Mouse (Mus musculus): Measurements from ENCODE around the gene Mta2. TPM values are rescaled to one million over a fixed set of nuclear protein-coding genes. Genes with fewer than 3 reads are reported as not detected.

Gene Mta2
- total and polyA plus RNA-seq, 3 experiments = 116 to 171 (median 167) TPM

DNA sequence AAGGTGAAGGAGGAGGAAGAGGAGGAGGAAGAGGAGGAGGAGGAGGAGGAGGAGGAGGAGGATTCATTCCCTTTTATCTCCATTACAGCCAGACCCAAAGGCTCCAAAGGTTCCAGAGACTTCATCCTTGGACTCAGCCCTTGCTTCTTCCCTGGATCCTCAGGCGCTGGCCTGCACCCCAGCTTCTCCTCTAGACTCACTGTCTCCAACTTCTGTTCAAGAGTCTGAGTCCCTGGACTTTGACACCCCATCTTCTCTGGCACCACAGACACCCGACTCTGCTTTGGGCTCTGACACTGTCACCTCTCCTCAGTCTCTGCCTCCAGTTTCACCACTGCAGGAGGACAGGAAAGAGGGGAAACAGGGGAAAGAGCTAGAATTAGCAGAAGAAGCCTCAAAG is 20.6 kb downstream of the Mta2 start:
- Histone ChIP-seq H3K9me3 (replicated peaks; ENCODE audit: insufficient read depth, low read length) (no peaks in the 10 kb centered on the region), H3K27me3 (ENCODE audit: control insufficient read depth in 1 of 2, insufficient read depth in 2 of 2, low read length in 2 of 2) (no peaks in the 10 kb centered on the region), H3K4me3 (ENCODE audit: control insufficient read depth in 1 of 2, insufficient read depth in 1 of 2, low read depth in 2 of 2, low read length in 2 of 2) (no peak overlapping the region), H3K9ac (ENCODE audit: control insufficient read depth, low read depth, low read length, poor library complexity, severe bottlenecking) (no peak overlapping the region), H3K36me3 (ENCODE audit: control insufficient read depth in 1 of 2, insufficient read depth in 2 of 2, low read length in 2 of 2) (peaks cover 0 to 28% of the 10 kb centered on the region in 2 experiments; a peak in 3 of 4 replicates), H3K4me1 (ENCODE audit: control insufficient read depth in 1 of 2, insufficient read depth in 2 of 2, low read length in 2 of 2) (peaks cover 0 to 3% of the 10 kb centered on the region in 2 experiments; a peak in 1 of 4 replicates), H3K27ac (ENCODE audit: control insufficient read depth, low read depth, low read length) (no peak overlapping the region), H3K79me2 (ENCODE audit: control insufficient read depth, insufficient read depth, low read length, poor library complexity) (peaks cover 23% of the 10 kb centered on the region)
- no peak for DNase-seq (ENCODE audit: low read depth, low spot score)
- TF ChIP-seq GABPA (IDR thresholded peaks at IDR 0.05; ENCODE audit: low read depth, low read length) = no peak
- TF ChIP-seq USF2 (IDR thresholded peaks at IDR 0.05; ENCODE audit: borderline replicate concordance in 1 of 2, insufficient read depth in 1 of 2, low read depth in 1 of 2, low read length in 2 of 2) = no peak
- no peak for TF ChIP-seq ZKSCAN1 (IDR thresholded peaks at IDR 0.05; ENCODE audit: low read depth, low read length)
- no peak for TF ChIP-seq ZMIZ1 (IDR thresholded peaks at IDR 0.05; ENCODE audit: low read depth, low read length)
- TF ChIP-seq MXI1 (IDR thresholded peaks at IDR 0.05; ENCODE audit: low read depth, low read length) = no peak
- no peak for TF ChIP-seq HCFC1 (IDR thresholded peaks at IDR 0.05; ENCODE audit: low read depth, low read length)
- TF ChIP-seq TCF12 (IDR thresholded peaks at IDR 0.05; ENCODE audit: low read depth, low read length) = no peak
- no peak for TF ChIP-seq SIN3A (IDR thresholded peaks at IDR 0.05; ENCODE audit: low read length)

- Histone ChIP-seq H3K36me3 (ENCODE audit: control insufficient read depth in 1 of 2, insufficient read depth in 2 of 2, low read length in 2 of 2) (peaks cover 17 to 23% of the 10 kb centered on the region in 2 experiments), H3K27me3 (ENCODE audit: control insufficient read depth in 1 of 2, insufficient read depth in 2 of 2, low read length in 2 of 2) (no peaks in the 10 kb centered on the region), H3K9ac (ENCODE audit: control insufficient read depth, low read depth, low read length, poor library complexity, severe bottlenecking) (no peak overlapping the region), H3K27ac (ENCODE audit: control insufficient read depth, low read depth, low read length) (no peak overlapping the region), H3K9me3 (replicated peaks; ENCODE audit: insufficient read depth, low read length) (no peaks in the 10 kb centered on the region), H3K4me1 (ENCODE audit: control insufficient read depth in 1 of 2, insufficient read depth in 2 of 2, low read length in 2 of 2) (peaks cover 5 to 10% of the 10 kb centered on the region in 2 experiments), H3K4me3 (ENCODE audit: control insufficient read depth in 1 of 2, insufficient read depth in 1 of 2, low read depth in 2 of 2, low read length in 2 of 2) (no peak overlapping the region), H3K79me2 (ENCODE audit: control insufficient read depth, insufficient read depth, low read length, poor library complexity) (peaks cover 39% of the 10 kb centered on the region)
- no peak for DNase-seq (ENCODE audit: low read depth, low spot score)
- TF ChIP-seq KAT2A (conservative IDR thresholded peaks at IDR 0.05; ENCODE audit: low read depth, low read length) (no peak), CTCF (IDR thresholded peaks at IDR 0.05 in 2 of 3, conservative IDR thresholded peaks at IDR 0.05 in 1 of 3; ENCODE audit: control insufficient read depth in 1 of 3, insufficient read depth in 1 of 3, low read depth in 2 of 3, low read length in 3 of 3, poor library complexity in 1 of 3, severe bottlenecking in 1 of 3) (no peak), MAFK (IDR thresholded peaks at IDR 0.05; ENCODE audit: borderline replicate concordance, low read depth, low read length) (no peak), CHD1 (IDR thresholded peaks at IDR 0.05; ENCODE audit: low read depth, low read length) (no peak), JUND (IDR thresholded peaks at IDR 0.05; ENCODE audit: low read depth, low read length) (no peak), E2F4 (IDR thresholded peaks at IDR 0.05; ENCODE audit: borderline replicate concordance, low read depth, low read length) (no peak)
These were observed 23.4 kb downstream of the Mta2 start for GRCm38 (mm10) chr19:8965075-8965474.

GRCm38 (mm10) chr19:8965771-8966170 is 24.1 kb downstream of the Mta2 start:
- no peaks in the 10 kb centered on the region for H3K27me3 ChIP-seq (ENCODE audit: control insufficient read depth in 1 of 2, insufficient read depth in 2 of 2, low read length in 2 of 2)
- no peaks in the 10 kb centered on the region for H3K9me3 ChIP-seq (replicated peaks; ENCODE audit: insufficient read depth, low read length)
- peaks cover 6 to 16% of the 10 kb centered on the region in 2 experiments for H3K4me1 ChIP-seq (ENCODE audit: control insufficient read depth in 1 of 2, insufficient read depth in 2 of 2, low read length in 2 of 2)
- TF ChIP-seq MAZ (IDR thresholded peaks at IDR 0.05; ENCODE audit: low read depth, low read length) = no peak
- no peak for TF ChIP-seq BHLHE40 (IDR thresholded peaks at IDR 0.05; ENCODE audit: borderline replicate concordance, low read depth, low read length)
- no peak for TF ChIP-seq JUND (IDR thresholded peaks at IDR 0.05; ENCODE audit: low read depth, low read length)
- TF ChIP-seq SMC3 (IDR thresholded peaks at IDR 0.05; ENCODE audit: low read depth, low read length) = no peak
- TF ChIP-seq ETS1 (IDR thresholded peaks at IDR 0.05; ENCODE audit: low read depth, low read length) = no peak
- no peak for TF ChIP-seq SIN3A (IDR thresholded peaks at IDR 0.05; ENCODE audit: low read length)
- TF ChIP-seq CHD2 (IDR thresholded peaks at IDR 0.05; ENCODE audit: low read length) = no peak
- TF ChIP-seq CTCF (IDR thresholded peaks at IDR 0.05 in 2 of 3, conservative IDR thresholded peaks at IDR 0.05 in 1 of 3; ENCODE audit: control insufficient read depth in 1 of 3, insufficient read depth in 1 of 3, low read depth in 2 of 3, low read length in 3 of 3, poor library complexity in 1 of 3, severe bottlenecking in 1 of 3) = no peak
- no peak for TF ChIP-seq HCFC1 (IDR thresholded peaks at IDR 0.05; ENCODE audit: low read depth, low read length)
- no peak for TF ChIP-seq RAD21 (IDR thresholded peaks at IDR 0.05; ENCODE audit: low read depth, low read length)
- TF ChIP-seq UBTF (IDR thresholded peaks at IDR 0.05; ENCODE audit: borderline replicate concordance, insufficient read depth, low read depth, low read length) = no peak
- no peak overlapping the region for H3K27ac ChIP-seq (ENCODE audit: control insufficient read depth, low read depth, low read length)
- peaks cover 24 to 27% of the 10 kb centered on the region in 2 experiments for H3K36me3 ChIP-seq (ENCODE audit: control insufficient read depth in 1 of 2, insufficient read depth in 2 of 2, low read length in 2 of 2)
- peaks cover 42% of the 10 kb centered on the region for H3K79me2 ChIP-seq (ENCODE audit: control insufficient read depth, insufficient read depth, low read length, poor library complexity)
- DNase-seq (ENCODE audit: low read depth, low spot score) = no peak
- H3K4me3 ChIP-seq (ENCODE audit: control insufficient read depth in 1 of 2, insufficient read depth in 1 of 2, low read depth in 2 of 2, low read length in 2 of 2) = no peak overlapping the region
- H3K9ac ChIP-seq (ENCODE audit: control insufficient read depth, low read depth, low read length, poor library complexity, severe bottlenecking) = no peak overlapping the region
